Mouse (Mus musculus): ENCODE measurements at regions not wholly inside any gene's neighbourhood (a gene's known extent, or its start where the extent isn't known, plus 50 kb on each side); places are given as distances from the start of the nearest gene placed in this dataset.

DNA sequence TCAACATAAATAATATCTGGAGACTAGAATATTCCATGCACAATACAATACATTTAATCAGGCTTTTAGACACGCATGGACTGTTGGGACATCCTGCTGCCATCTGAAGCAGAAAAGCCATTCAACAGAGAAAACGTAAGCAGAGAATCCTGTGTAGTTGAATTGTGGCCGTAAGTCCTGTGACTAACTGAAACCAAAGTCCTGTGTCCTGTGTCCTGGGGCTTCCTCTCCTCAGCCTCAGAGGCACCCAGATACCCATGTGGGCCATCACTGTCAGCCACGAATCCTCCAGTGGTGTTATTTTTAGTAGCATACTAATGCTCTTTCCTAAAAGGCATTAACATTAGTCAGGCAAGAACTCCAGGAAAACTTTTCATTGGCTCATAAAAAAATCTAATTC lies 145.8 kb upstream of the Noct start:
- Histone ChIP-seq H3K9me3 (ENCODE audit: control insufficient read depth, low read length) (no peaks in the 10 kb centered on the region), H3K36me3 (ENCODE audit: control insufficient read depth, insufficient read depth, low read length) (no peaks in the 10 kb centered on the region), H3K4me3 (ENCODE audit: low read length) (no peak overlapping the region), H3K27me3 (ENCODE audit: control insufficient read depth, insufficient read depth, low read length) (no peaks in the 10 kb centered on the region), H3K27ac (ENCODE audit: low read depth, low read length) (no peak overlapping the region), H3K4me1 (ENCODE audit: control insufficient read depth, insufficient read depth, low read length) (peaks cover 4% of the 10 kb centered on the region; the same call in 1 of the 2 replicates), H3K9ac (ENCODE audit: low read depth, low read length) (no peak overlapping the region), H3K4me2 (replicated peaks; ENCODE audit: low read depth, low read length) (no peak overlapping the region)
- 59% methylated on average over 4 of the region's 4 CpGs for WGBS
- ATAC-seq (ENCODE audit: low FRiP score, low TSS enrichment), result no peak

DNA sequence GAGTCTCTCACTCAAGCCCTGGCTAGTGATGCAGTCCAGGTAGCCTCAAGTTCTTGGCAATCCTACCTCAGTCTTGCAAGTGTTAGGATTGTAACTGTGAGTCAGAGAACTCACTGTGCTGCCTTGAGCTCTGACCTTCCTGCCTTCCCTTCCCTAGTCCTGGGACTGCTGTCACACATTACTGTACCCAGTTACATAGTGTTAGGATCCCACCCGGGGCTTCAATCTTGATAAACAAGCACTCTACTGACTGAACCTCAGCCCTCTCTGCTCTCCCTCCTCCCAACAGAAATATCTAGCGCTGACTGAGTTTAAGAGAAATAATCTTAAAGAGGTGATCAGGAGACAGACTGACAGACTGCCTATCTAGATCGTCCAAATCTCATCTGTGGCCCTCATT lies 143.8 kb upstream of the Noct start:
- H3K27ac ChIP-seq (ENCODE audit: low read depth, low read length), result no peak overlapping the region
- 65% methylated on average over 3 of the region's 3 CpGs for WGBS
- H3K9ac ChIP-seq (ENCODE audit: low read depth, low read length), result no peak overlapping the region
- H3K27me3 ChIP-seq (ENCODE audit: control insufficient read depth, insufficient read depth, low read length), result no peaks in the 10 kb centered on the region
- H3K4me3 ChIP-seq (ENCODE audit: low read length), result no peak overlapping the region
- H3K36me3 ChIP-seq (ENCODE audit: control insufficient read depth, insufficient read depth, low read length), result no peaks in the 10 kb centered on the region
- no peak overlapping the region for H3K4me2 ChIP-seq (replicated peaks; ENCODE audit: low read depth, low read length)
- no peaks in the 10 kb centered on the region for H3K9me3 ChIP-seq (ENCODE audit: control insufficient read depth, low read length)
- no peaks in the 10 kb centered on the region for H3K4me1 ChIP-seq (ENCODE audit: control insufficient read depth, insufficient read depth, low read length)
- ATAC-seq (ENCODE audit: low FRiP score, low TSS enrichment), result no peak

DNA sequence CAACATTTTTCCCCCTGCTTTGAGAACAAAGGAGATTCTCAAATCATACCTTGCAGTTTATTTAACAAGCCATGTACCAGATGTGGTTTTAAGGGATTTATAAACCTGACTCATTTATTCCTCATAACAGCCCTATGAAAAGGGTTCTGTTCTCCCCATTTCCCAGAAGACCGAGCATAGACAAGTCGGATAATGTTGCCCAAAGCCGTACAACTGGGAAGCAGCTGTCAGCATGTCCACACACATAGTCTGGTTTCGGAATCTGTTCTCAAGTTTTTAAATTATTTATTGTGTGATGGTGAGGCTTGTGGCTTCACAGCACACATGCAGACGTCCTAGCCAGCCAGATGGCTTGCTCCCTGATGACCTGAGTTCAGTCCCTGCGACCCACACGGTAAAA lies 143.4 kb upstream of the Noct start:
- no peak overlapping the region for H3K9ac ChIP-seq (ENCODE audit: low read depth, low read length)
- H3K9me3 ChIP-seq (ENCODE audit: control insufficient read depth, low read length), result no peaks in the 10 kb centered on the region
- no peaks in the 10 kb centered on the region for H3K27me3 ChIP-seq (ENCODE audit: control insufficient read depth, insufficient read depth, low read length)
- H3K36me3 ChIP-seq (ENCODE audit: control insufficient read depth, insufficient read depth, low read length), result no peaks in the 10 kb centered on the region
- H3K27ac ChIP-seq (ENCODE audit: low read depth, low read length), result no peak overlapping the region
- ATAC-seq (ENCODE audit: low FRiP score, low TSS enrichment), result no peak
- H3K4me3 ChIP-seq (ENCODE audit: low read length), result no peak overlapping the region
- H3K4me1 ChIP-seq (ENCODE audit: control insufficient read depth, insufficient read depth, low read length), result no peaks in the 10 kb centered on the region
- H3K4me2 ChIP-seq (replicated peaks; ENCODE audit: low read depth, low read length), result no peak overlapping the region
- WGBS, result 70% methylated on average over 7 of the region's 7 CpGs

- no peaks in the 10 kb centered on the region for H3K36me3 ChIP-seq (ENCODE audit: control insufficient read depth, insufficient read depth, low read length)
- H3K27ac ChIP-seq (ENCODE audit: low read depth, low read length), result no peak overlapping the region
- H3K4me2 ChIP-seq (replicated peaks; ENCODE audit: low read depth, low read length), result no peak overlapping the region
- ATAC-seq (ENCODE audit: low FRiP score, low TSS enrichment), result no peak
- no peaks in the 10 kb centered on the region for H3K27me3 ChIP-seq (ENCODE audit: control insufficient read depth, insufficient read depth, low read length)
- WGBS, result 76% methylated on average over 11 of the region's 11 CpGs
- H3K4me1 ChIP-seq (ENCODE audit: control insufficient read depth, insufficient read depth, low read length), result no peaks in the 10 kb centered on the region
- no peak overlapping the region for H3K9ac ChIP-seq (ENCODE audit: low read depth, low read length)
- H3K9me3 ChIP-seq (ENCODE audit: control insufficient read depth, low read length), result no peaks in the 10 kb centered on the region
- H3K4me3 ChIP-seq (ENCODE audit: low read length), result no peak overlapping the region
Observed at GRCm38 (mm10) chr3:51082831-51083575, 141.2 kb upstream of the Noct start.

DNA sequence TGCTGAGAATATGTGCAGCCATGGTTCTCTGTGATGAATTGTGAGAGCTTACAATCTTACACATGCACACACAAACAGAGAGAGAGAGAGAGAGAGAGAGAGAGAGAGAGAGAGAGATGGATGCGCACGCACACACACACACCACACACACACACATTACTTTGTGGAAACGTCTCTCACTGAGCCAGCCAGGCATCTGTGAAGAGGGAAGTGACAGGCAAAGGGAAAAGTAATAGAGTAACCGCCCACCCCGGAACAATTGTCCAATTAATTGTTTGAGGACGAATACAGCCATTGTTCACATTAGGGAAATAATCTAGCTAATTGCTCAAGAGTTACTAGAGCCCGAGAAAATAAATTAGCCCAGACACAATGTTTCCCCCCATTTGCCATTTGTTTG lies 140.7 kb upstream of the Noct start:
- H3K4me1 ChIP-seq (ENCODE audit: control insufficient read depth, insufficient read depth, low read length), result no peaks in the 10 kb centered on the region
- H3K9me3 ChIP-seq (ENCODE audit: control insufficient read depth, low read length), result no peaks in the 10 kb centered on the region
- no peak overlapping the region for H3K4me2 ChIP-seq (replicated peaks; ENCODE audit: low read depth, low read length)
- H3K27ac ChIP-seq (ENCODE audit: low read depth, low read length), result no peak overlapping the region
- no peaks in the 10 kb centered on the region for H3K27me3 ChIP-seq (ENCODE audit: control insufficient read depth, insufficient read depth, low read length)
- H3K9ac ChIP-seq (ENCODE audit: low read depth, low read length), result no peak overlapping the region
- H3K36me3 ChIP-seq (ENCODE audit: control insufficient read depth, insufficient read depth, low read length), result no peaks in the 10 kb centered on the region
- 70% methylated on average over 7 of the region's 7 CpGs for WGBS
- no peak overlapping the region for H3K4me3 ChIP-seq (ENCODE audit: low read length)
- ATAC-seq (ENCODE audit: low FRiP score, low TSS enrichment), result no peak

- WGBS, result 65% methylated on average over 10 of the region's 10 CpGs
- Histone ChIP-seq H3K9ac (ENCODE audit: low read depth, low read length) (no peak overlapping the region), H3K36me3 (ENCODE audit: control insufficient read depth, insufficient read depth, low read length) (no peaks in the 10 kb centered on the region), H3K4me1 (ENCODE audit: control insufficient read depth, insufficient read depth, low read length) (no peaks in the 10 kb centered on the region), H3K4me3 (ENCODE audit: low read length) (no peak overlapping the region), H3K27ac (ENCODE audit: low read depth, low read length) (no peak overlapping the region), H3K4me2 (replicated peaks; ENCODE audit: low read depth, low read length) (no peak overlapping the region), H3K9me3 (ENCODE audit: control insufficient read depth, low read length) (no peaks in the 10 kb centered on the region), H3K27me3 (ENCODE audit: control insufficient read depth, insufficient read depth, low read length) (no peaks in the 10 kb centered on the region)
- no peak for ATAC-seq (ENCODE audit: low FRiP score, low TSS enrichment)
Observed at GRCm38 (mm10) chr3:51086441-51086849, 137.8 kb upstream of the Noct start.

DNA sequence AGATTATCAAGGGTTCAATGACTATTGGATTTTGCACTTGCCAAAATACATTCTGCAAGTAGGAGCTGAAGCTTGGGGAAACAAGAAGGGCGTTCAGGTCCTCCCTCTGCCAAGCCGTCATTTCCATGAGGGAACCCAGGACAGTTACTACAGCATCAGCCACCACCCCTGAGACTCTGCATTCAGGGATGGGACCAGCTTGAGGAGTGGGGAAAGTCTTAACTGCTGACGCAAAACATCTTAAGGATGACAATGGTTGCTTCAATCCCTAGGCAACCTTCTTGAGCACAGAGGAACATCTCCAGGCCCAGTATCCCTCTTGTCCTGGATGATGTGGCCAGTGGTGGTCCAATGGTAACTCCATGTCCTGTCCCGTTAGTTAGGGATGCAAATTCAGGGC lies 137.2 kb upstream of the Noct start:
- Histone ChIP-seq H3K4me2 (replicated peaks; ENCODE audit: low read depth, low read length) (no peak overlapping the region), H3K9me3 (ENCODE audit: control insufficient read depth, low read length) (no peaks in the 10 kb centered on the region), H3K36me3 (ENCODE audit: control insufficient read depth, insufficient read depth, low read length) (no peaks in the 10 kb centered on the region), H3K27ac (ENCODE audit: low read depth, low read length) (no peak overlapping the region), H3K9ac (ENCODE audit: low read depth, low read length) (no peak overlapping the region), H3K27me3 (ENCODE audit: control insufficient read depth, insufficient read depth, low read length) (no peaks in the 10 kb centered on the region), H3K4me1 (ENCODE audit: control insufficient read depth, insufficient read depth, low read length) (no peaks in the 10 kb centered on the region), H3K4me3 (ENCODE audit: low read length) (no peak overlapping the region)
- no peak for ATAC-seq (ENCODE audit: low FRiP score, low TSS enrichment)
- 93% methylated on average over 4 of the region's 4 CpGs for WGBS

GRCm38 (mm10) chr3:51089036-51089669 lies 135.1 kb upstream of the Noct start:
- Histone ChIP-seq H3K4me1 (ENCODE audit: control insufficient read depth, insufficient read depth, low read length) (0 out of 2 replicates have a peak, but pooled peaks cover 4% of the 10 kb centered on the region), H3K4me2 (replicated peaks; ENCODE audit: low read depth, low read length) (no peak overlapping the region), H3K36me3 (ENCODE audit: control insufficient read depth, insufficient read depth, low read length) (no peaks in the 10 kb centered on the region), H3K27ac (ENCODE audit: low read depth, low read length) (no peak overlapping the region), H3K27me3 (ENCODE audit: control insufficient read depth, insufficient read depth, low read length) (no peaks in the 10 kb centered on the region), H3K4me3 (ENCODE audit: low read length) (no peak overlapping the region), H3K9ac (ENCODE audit: low read depth, low read length) (no peak overlapping the region), H3K9me3 (ENCODE audit: control insufficient read depth, low read length) (no peaks in the 10 kb centered on the region)
- no peak for ATAC-seq (ENCODE audit: low FRiP score, low TSS enrichment)
- 83% methylated on average over 10 of the region's 10 CpGs for WGBS

GRCm38 (mm10) chr3:51091478-51091877 lies 132.8 kb upstream of the Noct start:
- no peak overlapping the region for H3K9ac ChIP-seq (ENCODE audit: low read depth, low read length)
- peaks cover 9% of the 10 kb centered on the region; the same call in 1 of the 2 replicates for H3K4me1 ChIP-seq (ENCODE audit: control insufficient read depth, insufficient read depth, low read length)
- WGBS, result 26% methylated on average over 4 of the region's 4 CpGs
- H3K36me3 ChIP-seq (ENCODE audit: control insufficient read depth, insufficient read depth, low read length), result no peaks in the 10 kb centered on the region
- H3K9me3 ChIP-seq (ENCODE audit: control insufficient read depth, low read length), result no peaks in the 10 kb centered on the region
- H3K4me3 ChIP-seq (ENCODE audit: low read length), result no peak overlapping the region
- no peak overlapping the region for H3K27ac ChIP-seq (ENCODE audit: low read depth, low read length)
- no peak overlapping the region for H3K4me2 ChIP-seq (replicated peaks; ENCODE audit: low read depth, low read length)
- no peaks in the 10 kb centered on the region for H3K27me3 ChIP-seq (ENCODE audit: control insufficient read depth, insufficient read depth, low read length)
- ATAC-seq (ENCODE audit: low FRiP score, low TSS enrichment), result no peak

Measured in kidney, embryonic 14.5 days (tissue).